Mouse (Mus musculus) heart, adult 9 months (tissue): ENCODE measurements around the gene Ppp1r18.

Source experiments
- DNase-seq, 2 experiments: peaks; one replicate each; pipeline ENCODE4 v3.0.0; 2022; ENCODE audit warnings: low spot score in 2 of 2

The Ppp1r18 gene

DNA sequence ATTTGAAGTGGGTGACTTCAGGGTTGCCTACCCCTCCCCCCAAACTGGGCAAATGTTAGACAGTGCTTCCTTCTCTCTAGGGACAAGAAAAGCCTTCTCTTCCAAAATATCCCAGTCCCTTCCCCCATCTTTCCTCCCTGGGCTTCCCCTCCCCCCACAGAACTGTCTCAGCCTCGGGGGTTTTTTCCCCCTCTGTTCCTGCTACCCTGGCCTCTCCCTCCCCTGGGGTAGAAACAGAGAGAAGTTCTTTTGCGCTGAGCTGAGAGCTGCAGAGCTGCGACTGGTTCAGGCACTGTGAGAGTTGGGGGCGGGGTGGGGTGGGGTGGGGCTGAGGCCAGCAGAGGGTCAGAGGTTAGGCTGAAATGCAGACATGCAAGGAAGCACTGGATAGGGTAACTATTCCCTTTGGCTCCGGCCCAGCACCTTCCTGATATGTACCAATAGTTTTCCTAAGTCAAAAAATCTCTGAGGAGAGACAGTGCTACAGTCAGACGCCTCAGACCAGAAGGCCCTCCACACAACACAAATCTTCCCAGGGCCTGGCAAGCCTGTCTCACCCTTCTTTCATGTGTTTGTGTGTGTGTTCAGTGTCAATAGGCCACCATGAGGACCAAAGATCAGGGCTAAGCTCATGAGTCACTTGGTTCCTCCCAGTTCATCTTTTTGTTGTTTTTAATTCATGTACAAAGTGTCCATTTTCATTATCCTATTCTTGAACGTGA is 4.1 kb downstream of the Ppp1r18 start:
- peak; percentile 57 to 67 for DNase-seq

DNA sequence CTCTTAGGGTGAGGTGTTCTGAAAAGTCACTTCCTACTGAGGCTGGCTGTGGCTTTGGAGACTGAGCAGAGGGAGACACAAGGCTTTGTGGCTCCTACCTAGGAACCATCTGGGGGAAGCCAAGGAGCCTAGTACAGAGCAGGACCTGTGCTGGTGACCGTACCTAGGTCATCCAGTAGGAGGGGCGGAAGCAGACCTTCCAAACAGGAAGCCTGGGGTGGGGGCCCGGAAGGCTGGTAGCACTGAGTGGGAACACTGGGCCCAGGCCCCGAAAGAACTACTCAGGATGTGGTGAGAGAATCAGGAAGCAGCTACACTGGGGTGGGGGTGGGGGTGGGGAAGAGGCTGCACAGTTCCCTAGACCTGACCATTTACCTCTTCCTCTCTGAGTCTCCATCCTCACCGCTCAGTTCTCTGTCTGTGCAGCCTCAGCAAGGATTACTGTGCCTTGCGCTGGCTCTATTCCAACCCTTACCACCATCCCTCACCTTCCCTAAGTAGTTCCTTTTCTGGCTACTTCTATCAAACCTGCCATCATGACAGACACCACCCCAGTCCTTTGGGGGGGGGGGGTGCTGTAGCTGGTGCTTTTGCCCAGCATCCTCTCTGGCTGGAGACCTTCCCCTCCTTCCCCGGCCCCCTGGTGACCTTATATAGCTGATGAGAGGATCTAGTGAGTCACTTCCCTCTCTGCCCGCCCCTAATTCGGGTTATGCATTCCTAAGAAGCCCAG is 4.9 kb downstream of the Ppp1r18 start:
- peak; percentile 82 to 91 for DNase-seq

DNA sequence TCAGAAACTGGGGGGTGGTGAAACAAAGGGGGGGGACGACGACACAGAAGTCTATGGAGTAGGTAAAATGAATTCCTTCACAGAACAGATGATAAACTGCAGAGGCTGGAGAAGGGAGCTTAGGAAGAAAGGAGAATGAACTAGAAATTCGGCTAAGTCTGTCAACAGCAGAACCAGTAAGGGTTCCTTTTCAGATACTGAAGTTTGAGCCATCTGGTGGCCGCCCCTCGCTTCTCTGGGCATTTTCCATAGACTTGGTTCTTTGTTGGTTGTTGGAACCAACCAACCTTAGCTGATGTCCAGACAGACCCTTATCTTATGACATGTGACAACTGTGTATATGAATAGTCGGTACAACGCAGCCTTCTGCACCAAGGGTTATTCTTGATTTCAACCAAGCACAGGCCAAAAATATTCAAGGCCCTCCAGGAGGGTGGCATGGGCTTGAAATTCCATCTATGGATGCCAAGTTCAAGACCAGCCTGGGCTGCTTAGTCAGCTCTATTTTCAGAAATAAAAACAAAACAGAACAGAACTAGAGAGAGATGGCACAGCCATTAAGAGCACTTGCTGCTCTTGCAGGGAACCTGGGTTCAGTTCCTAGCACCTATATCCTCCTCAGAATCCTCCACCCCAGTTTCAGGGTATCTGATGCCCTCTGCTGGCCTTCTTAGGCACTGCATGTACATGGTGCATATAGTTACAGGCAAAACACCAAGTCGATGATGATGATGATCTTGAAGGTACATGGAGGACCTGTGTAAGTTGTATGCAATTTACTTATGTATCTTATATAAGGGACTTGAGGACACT is 5.7 kb downstream of the Ppp1r18 start:
- no peak for DNase-seq

DNA sequence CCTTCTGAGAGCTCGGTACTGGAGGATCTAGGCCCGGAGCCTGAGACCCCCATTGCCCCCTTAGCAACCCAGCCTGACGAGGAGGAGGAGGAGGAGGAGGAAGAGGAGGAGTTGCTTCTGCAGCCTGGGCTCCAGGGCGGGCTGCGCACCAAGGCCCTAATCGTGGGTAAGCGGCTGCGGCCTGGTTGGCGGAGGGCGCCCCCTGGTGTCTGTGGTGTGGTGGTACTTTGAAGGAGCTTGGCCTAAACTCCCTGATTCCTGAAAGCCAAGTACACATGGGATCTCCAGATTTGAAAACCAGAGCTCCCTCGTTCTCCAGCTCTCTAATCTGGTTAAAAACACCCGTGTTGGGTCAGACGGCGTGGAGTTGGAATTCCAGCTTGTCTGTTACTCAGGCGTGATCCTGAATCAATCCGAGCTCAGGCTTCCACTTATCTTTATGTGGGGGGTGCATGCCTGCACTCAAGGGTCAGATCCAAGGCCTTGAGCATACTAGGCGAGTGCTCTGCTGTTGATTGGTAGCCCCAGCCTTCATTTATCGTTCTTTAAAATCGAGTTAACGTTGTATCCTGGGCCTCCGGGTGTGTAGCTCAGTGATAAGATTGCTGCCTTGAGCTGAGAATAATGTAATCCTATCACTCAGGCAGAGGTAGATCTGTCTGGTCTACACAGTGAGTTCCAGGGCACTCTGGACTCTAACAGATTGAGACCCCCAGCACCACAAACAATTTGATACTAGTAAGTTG is 8.6 kb downstream of the Ppp1r18 start:
- DNase-seq = peak; percentile 76 to 86

DNA sequence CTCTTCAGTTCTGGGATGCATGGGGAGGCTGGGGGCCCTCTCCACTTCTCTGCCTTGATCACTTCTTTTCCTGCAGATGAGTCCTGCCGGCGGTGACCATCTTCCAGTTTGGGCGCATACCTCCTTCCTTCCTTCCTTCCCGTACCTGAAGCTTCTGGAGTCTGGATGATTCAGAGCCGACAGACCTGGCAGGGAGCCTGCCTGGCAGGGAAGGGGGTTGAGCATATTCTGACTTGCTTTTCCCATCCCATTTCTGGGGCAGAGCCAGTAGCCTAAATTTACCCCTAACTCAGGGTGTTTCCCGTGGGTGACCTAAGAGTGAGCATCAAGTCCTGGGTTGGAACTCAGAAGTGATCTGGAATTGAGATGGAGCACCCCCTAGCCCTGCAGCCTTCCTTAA is 9.3 kb downstream of the Ppp1r18 start:
- no peak for DNase-seq

DNA sequence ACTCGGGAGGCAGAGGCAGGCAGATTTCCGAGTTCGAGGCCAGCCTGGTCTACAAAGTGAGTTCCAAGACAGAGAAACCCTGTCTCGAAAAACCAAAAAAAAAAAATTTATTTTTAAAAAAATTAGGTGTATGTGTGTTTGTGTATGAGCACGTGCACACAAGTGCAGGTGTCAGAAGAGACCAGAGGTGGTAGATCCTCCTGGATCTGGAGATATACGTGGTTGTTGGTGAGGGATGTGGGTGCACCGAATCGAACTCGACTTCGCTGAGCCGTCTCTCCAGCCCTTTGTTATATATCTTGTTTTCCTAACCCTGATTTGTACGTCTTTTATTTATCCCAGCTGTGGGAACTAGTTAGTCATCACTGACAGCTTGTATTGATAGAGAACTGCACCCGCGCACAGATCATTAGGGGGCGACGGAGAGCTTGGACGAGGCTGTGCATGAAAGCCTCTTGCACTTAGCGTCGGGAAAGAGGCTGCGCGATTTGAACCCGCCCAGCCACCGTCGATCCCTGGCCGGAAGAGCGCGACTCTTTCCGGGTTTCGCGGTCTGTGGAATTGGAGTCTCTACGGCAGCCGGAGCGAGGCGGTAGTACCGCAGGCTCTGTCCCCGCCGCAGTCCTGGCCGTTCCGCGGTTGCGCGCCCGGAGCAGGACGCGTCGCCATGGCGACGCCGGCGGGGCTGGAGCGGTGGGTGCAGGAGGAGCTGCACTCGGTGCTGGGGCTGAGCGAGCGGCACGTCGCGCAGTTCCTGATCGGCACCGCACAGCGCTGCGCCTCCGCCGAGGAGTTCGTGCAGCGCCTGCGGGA is 14.1 kb downstream of the Ppp1r18 start, which contains the start of gene Dhx16:
Gene Dhx16 (plus strand): TSS at position 575 of the 813 bp plus-strand sequence.
- DNase-seq = peak; percentile 86 to 94

DNA sequence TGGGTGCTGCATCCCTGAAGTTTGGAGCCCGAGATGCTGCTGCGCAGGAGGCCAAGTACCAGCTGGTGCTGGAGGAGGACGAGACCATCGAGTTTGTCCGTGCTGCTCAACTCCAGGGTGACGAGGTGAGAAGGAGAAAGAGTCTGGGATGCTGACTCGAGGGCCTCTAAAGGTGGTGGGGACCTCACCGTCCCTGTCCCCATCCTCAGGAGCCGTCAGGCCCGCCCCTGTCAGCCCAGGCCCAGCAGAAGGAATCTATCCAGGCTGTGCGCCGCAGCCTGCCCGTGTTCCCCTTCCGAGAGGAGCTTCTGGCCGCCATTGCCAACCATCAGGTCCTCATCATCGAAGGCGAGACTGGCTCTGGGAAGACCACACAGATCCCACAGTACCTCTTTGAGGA is 17.5 kb downstream of the Ppp1r18 start:
- no peak for DNase-seq

DNA sequence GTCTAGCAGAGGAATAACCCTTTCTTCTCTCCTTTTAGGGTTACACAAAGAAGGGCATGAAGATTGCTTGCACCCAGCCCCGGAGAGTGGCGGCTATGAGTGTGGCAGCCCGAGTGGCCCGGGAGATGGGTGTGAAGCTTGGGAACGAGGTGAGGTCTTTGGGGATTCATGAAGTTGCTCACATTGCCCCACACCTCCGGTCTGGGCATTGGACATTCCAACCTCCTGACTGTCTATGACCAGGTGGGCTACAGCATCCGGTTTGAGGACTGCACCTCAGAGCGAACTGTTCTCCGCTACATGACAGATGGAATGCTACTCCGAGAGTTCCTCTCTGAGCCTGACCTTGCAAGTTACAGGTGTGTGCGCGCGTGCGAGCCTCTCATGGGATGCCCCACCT is 18.4 kb downstream of the Ppp1r18 start:
- DNase-seq = no peak

DNA sequence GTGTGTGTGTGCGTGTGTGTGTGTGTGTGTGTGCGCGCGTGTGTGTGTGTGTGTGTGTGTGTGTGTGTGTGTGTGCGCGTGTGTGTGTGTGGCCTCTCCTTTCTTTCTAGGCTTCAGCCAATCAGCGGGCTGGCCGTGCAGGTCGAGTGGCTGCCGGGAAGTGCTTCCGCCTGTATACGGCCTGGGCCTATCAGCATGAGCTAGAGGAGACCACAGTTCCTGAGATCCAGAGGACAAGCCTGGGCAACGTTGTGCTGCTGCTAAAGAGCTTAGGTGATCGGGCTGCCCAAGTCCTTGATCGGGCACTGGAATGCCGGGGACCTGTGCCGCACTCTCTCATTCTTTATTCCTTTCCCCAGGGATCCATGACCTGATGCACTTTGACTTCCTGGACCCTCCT is 22.3 kb downstream of the Ppp1r18 start:
- DNase-seq = no peak

DNA sequence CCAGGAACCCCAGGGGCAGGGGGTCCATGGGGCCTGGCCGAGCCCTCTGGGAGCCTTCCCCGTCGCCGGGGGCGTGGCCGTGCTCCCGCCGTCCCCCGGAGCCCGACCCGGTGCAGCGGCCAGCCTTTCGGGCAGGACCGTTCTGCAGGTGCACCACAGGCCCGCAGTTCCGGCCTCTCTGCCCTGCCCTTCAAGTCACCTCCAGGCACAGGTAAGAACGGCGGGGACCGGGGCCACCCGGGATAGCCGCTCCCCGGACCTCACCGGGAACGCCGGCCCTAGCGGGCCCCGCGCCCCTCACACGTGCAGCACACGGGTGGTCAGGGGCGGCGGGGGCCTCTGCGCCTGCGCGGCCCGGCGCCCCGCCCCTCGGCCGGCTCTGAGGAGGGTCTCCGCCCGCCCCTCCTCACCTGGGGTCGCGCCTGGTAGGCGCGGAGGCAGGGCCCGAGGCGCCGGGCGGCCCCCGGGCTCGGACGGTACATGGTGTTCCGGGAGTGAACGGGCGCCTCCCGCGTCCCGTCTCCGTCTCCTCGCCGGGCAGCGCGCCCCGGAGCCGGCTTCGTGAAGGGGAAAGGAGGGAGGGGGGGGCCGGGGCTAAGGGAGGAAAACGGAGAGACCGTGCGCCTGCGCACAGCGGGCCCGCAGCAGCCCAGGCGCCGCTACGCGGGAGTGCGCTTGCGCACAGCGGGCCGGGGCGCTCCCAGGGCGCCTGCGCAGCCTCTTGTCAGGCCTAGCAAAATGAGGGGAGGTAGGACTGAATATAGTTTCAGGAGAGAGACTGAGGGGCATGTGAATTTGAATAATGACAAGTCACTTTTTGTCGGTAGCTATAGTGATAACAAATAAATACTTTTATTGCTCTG is 31.6 kb downstream of the Ppp1r18 start, which contains the start of gene 2310061I04Rik:
Gene 2310061I04Rik (minus strand): TSS at position 651 of the 863 bp plus-strand sequence.
- peak; percentile 92 to 95 for DNase-seq

DNA sequence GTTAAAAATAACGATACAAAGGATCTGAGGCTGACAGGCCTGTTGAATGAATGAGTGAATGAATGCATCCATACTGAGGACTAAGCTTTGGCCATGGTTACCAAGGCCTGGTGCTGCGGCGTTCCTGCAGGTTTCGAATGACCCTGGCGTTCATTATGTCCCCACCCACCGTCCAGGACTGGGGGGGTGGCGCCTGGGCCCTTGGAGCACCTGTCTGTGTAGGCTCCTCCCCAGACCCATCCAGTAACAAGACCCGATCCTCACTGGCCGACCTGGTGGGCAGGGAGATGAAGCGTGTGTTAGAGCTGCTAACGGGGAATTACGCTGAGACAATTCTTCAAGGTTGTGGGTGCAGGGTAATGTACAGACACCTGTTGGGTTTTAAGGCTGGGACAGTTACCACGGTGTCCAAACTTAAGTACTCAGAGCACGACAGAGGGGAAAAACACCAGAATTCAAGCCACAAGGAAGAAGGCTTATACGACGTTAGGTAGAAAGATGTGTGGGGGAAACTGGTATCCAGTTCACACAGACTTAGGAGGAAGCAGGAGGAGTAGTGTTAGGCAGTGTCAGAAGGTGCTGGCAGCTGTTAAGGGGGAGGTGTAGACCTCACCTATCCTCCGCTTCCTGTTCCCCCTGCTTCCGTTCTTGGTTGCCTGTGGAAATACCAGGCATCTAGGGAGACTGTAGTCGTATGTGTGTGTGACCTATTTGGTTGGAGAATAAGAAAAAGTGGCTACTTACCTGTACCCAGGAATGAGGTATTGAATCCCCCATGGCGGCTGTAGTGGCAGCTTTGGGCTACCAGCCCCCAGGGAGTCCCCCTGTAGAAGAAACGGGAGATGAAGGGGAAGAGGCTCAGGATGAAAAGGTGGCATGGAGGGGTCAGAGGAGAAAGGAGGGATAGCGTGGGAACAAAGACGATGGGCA is 32.5 kb downstream of the Ppp1r18 start:
- no peak for DNase-seq

DNA sequence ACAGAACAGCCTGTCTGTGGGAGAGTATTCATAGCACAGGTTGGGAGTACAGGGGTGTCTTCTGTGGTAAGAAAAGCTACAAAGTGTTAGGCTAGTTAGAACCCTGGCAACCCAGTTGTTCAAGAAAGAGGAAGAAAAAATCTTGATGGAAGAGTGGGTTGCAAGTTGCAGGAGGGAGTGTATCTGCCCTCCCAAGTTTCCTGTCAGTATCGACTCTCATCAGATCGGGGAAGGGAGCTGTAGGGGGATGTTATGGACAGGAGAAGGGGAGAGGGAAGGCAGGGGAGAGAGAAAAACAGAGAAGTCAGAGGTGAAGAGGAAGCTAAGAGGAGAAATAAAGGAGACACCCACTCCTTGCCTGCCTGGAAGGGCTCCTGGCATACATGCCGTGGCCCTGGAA is 35.2 kb downstream of the Ppp1r18 start:
- no peak for DNase-seq

DNA sequence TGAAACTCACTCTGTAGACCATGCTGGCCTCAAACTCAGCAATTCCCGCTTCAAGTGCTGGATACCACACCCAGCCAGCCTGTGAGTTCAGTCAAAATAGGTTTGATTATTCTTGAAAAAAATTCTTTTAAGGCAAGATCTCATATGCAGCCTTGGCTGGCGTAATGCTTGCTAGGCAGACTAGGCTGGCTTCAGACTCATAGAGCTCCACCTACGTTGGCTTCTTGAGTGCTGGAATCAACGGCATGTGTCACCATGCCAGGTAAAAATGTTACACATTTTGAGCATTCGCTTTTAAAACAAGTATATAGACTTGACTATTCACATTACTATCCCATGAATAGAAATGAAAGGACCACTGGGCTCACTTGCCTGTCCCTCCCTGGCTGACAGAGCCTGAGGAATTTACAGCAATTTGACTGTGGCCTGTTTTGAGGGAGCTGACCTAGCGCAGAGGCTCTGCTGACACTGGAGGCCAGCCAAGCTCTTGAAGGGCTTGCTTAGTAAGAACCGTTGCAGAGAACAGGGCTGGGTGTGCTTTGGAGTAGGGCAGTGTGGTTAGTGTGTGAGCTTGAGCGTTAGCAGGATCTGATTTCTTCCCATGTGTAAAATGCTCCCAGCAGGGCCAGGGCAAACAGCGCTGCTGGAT is 38.1 kb downstream of the Ppp1r18 start:
- peak in 1 of 2 experiments; percentile 63 for DNase-seq

DNA sequence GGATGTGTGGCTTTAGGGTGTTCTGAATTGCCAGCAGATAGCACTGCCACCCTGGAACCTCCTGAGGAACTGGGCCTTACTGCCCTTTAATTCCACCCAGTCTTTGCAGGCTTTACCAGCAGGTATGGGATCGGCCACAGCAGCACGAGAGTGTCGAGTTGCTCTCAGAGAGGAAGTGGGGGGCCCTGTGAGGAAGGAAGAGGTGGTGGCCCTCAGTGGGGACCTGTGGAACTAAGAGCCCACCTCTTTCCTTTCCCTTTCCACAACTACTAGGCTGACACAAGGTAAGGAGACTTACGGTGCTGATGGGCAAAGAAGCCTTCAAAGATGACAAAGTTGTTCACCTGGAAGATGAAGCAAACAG is 38.6 kb downstream of the Ppp1r18 start:
- no peak for DNase-seq

DNA sequence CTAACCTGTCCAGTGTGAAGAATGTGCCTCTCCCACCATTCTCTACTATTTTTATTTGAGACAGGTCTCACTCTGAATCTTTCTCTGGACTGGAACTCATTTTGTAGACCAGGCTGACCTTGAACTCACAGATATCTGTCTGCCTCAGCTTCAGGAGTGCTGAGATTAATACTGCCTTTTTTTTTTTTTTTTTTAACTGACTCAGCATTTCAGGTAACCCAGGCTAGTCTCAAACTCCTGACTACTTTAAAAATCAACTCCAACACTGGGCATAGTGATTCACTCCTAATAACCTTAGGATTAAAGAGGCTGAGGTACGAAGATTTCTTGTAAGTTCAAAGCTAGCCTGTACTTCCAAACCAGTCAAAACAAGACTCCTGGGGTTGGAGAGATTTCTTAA is 40.2 kb downstream of the Ppp1r18 start:
- DNase-seq = no peak

DNA sequence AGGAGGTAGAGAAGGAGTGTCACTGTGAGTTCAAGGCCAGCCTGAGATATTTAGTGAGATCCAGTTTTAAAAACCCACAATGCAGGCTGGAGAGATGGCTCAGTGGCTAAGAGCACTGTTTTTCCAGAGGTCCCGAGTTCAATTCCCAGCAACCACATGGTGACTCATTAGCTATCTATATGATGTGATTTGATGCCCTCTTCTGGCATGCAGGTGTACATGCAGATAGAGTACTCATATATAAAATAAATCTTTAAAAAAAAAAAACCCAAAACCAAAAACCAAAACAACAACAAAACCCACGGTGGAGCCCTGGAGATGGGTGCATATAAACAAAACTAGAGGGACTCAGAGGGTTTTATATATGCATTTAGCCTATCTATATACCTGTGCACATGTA is 42.2 kb downstream of the Ppp1r18 start:
- DNase-seq = no peak

DNA sequence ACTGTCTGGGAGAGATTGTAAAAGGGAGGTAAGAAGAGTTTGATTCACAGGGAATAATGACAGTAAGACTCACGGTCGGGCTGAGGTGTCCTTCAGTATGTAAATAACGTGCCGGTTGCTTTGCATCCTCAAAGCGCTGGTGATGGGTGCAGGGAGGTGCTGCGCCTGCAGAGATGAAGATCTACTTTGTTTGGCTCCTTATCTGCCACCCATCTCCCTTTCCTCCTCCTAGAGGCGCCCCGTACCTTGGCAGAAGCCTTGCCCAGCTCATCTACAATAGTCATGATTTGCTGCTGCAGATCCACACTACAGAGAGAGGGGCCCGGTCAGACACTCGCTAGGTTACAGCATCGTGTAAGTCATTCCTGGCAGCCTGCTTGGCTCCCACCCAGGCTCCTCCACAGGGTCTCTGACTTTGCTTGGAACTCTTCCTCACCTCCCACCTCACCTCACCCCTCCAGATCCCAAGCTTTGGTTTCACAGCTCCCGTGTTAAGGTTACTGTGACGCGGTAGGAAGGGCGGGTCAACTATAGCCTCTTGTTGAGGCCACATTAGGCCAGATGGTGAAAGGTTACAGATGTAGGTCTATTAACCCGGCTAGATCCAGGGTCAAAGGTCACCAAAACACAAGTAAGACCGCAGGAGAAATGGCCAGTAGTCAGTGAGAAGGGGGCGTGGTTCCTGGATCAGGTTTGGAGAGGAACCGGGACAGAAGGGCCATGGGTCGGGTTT is 44.0 kb downstream of the Ppp1r18 start:
- no peak for DNase-seq
